Mouse (Mus musculus) stomach, postnatal 0 days (tissue): ENCODE data around the gene Card19. TPM values are rescaled to one million over a fixed set of nuclear protein-coding genes. Genes with fewer than 3 reads are reported as not detected.

Experiments used
- ATAC-seq: fragments of 200-750 bp; cut with Nextera tagmentation; 2 replicates; pipeline ENCODE4 v1.8.0; 2017; ENCODE audit not compliant: low FRiP score, low TSS enrichment
- DNase-seq: peaks from one replicate; pipeline ENCODE4 v3.0.0-alpha.2; 2016; ENCODE audit warnings: low spot score
- H3K27ac ChIP-seq: fragments of 300-500 bp; sonication (generic); replicated peaks from 2 replicates; pipeline ENCODE4 v1.5.1; 2014; ENCODE audit warnings: mild to moderate bottlenecking, control low read depth
- H3K27me3 ChIP-seq: fragments of 300-500 bp; sonication (generic); 2 replicates; pipeline ENCODE4 v1.6.1; 2014; ENCODE audit warnings: low read length; ENCODE audit not compliant: control insufficient read depth, insufficient read depth
- H3K36me3 ChIP-seq: fragments of 300-500 bp; sonication (generic); 2 replicates; pipeline ENCODE4 v1.6.1; 2014; ENCODE audit warnings: low read length, mixed read lengths; ENCODE audit not compliant: control insufficient read depth, insufficient read depth
- H3K4me1 ChIP-seq: fragments of 300-500 bp; sonication (generic); replicated peaks from 2 replicates; pipeline ENCODE4 v1.6.1; 2014; ENCODE audit warnings: antibody characterized with exemption; ENCODE audit not compliant: control insufficient read depth, insufficient read depth
- H3K4me2 ChIP-seq: fragments of 300-500 bp; sonication (generic); replicated peaks from 2 replicates; pipeline ENCODE4 v1.6.1; 2014; ENCODE audit warnings: low read depth, mild to moderate bottlenecking, control low read depth, moderate library complexity
- H3K4me3 ChIP-seq: fragments of 300-500 bp; sonication (generic); 2 replicates; pipeline ENCODE4 v1.5.1; 2014; ENCODE audit warnings: low read depth, low read length, control low read depth
- H3K9ac ChIP-seq: fragments of 300-500 bp; sonication (generic); 2 replicates; pipeline ENCODE4 v1.6.1; 2014; ENCODE audit warnings: mild to moderate bottlenecking, low read length, control low read depth, mixed read lengths
- H3K9me3 ChIP-seq: fragments of 300-500 bp; sonication (generic); 2 replicates; pipeline ENCODE4 v1.6.1; 2016; ENCODE audit warnings: low read length; ENCODE audit not compliant: control insufficient read depth
- CTCF ChIP-seq: IDR thresholded peaks from 2 replicates; pipeline ENCODE4 v1.5.1; 2016; ENCODE audit warnings: antibody characterized with exemption, low read depth, mild to moderate bottlenecking, moderate library complexity
- EP300 ChIP-seq: optimal IDR thresholded peaks from 2 replicates; pipeline ENCODE3; 2016; ENCODE audit warnings: antibody characterized with exemption
- WGBS: fragments of 180-500 bp; shearing (Covaris S2); extraction: QIAGEN DNeasy Blood & Tissue Kit; methylation state at CpG from one replicate; pipeline ENCODE4 v1.1.7; 2014; 5-methylcytosine and 5-hydroxymethylcytosine counted together
- polyA plus RNA-seq: library from polyadenylated mRNA; unstranded; fragments of >200 nt; fragmentation: Nextera tagmentation; extraction: Ambion mirVana; gene quantifications from 2 replicates; pipeline ENCODE4 v1.2.1, GENCODE M21; 2015

The Card19 gene
- polyA plus RNA-seq, 1 experiment from 2014 or later: 86.2 TPM

DNA sequence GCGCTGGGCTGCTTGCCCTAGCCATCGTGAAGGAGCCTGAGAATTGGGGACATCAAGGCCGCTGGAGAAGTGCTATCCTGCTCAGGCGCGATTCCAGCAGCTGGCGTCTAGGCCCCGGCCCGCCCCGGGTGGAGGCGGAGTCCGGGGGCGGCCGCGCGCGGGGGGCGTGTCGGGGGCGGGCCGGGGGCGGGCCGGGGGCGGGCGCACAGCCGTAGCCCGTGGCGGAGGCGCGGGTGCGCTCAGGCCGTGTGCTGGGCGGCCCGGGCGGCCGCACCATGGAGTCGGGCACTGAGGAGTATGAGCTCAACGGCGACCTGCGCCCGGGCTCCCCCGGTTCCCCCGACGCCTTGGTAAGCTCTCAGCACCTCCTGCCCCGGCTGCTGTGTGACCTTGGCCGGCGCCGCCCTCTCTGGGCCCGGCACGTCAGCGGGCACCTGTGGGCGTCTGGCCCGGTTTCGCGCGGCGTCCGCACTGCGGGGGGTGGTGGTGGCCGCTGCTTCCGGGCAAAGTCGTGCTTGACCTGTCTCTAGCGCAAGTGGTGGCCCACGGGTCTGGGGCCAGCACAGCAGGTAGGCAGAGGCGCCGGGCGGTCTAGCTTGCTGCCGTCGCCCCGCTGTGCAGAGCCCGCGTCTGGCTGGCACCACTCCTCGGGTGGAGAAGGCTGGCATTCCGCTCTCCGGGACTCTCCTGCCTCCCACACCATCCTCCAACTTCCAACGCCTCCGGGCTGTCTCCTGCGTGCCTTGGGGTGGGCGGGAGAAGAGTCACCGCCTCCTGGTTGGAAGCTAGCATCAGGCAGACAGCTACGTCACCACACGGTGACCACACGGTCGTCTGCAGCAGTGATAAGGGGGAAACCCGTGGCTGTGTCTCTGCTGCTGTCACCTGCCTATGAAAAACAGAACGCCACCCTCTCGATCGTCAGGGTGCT lies 28.3 kb downstream of the Card19 start, which contains the start of gene Ninj1:
Gene Ninj1, plus strand, starts transcription at position 198 of the 931 bp plus-strand sequence.
- TF ChIP-seq CTCF: no peak
- TF ChIP-seq EP300: no peak
- no peaks in the 10 kb centered on the region for H3K36me3 ChIP-seq
- no peaks in the 10 kb centered on the region for H3K9me3 ChIP-seq
- 1% methylated on average over 73 of the region's 87 CpGs for WGBS
- peak; percentile 93 for ATAC-seq
- peak within 1 kb of the TSS; percentile 84 for H3K4me3 ChIP-seq
- H3K27me3 ChIP-seq: no peaks in the 10 kb centered on the region
- peak within 1 kb of the TSS; percentile 91 for H3K4me2 ChIP-seq
- peak within 1 kb of the TSS; percentile 89 for H3K27ac ChIP-seq
- peak within 1 kb of the TSS; percentile 88 for H3K9ac ChIP-seq
- DNase-seq: peak; percentile 90
- peaks cover 11% of the 10 kb centered on the region for H3K4me1 ChIP-seq

GRCm38 (mm10) chr13:49186798-49187287 lies 29.0 kb downstream of the Card19 start:
- 15% methylated on average over 11 of the region's 11 CpGs for WGBS
- peak; percentile 60 for ATAC-seq
- Histone ChIP-seq H3K27ac (peak overlapping the region; percentile 89), H3K9ac (peak overlapping the region; percentile 88), H3K4me3 (no peak overlapping the region), H3K9me3 (no peaks in the 10 kb centered on the region), H3K36me3 (no peaks in the 10 kb centered on the region), H3K27me3 (no peaks in the 10 kb centered on the region), H3K4me2 (peak overlapping the region; percentile 91), H3K4me1 (peaks cover 11% of the 10 kb centered on the region)
- no peak for TF ChIP-seq EP300
- no peak for TF ChIP-seq CTCF
- no peak for DNase-seq

GRCm38 (mm10) chr13:49183646-49184045 lies 32.2 kb downstream of the Card19 start:
- H3K9me3 ChIP-seq: no peaks in the 10 kb centered on the region
- no peak overlapping the region for H3K4me3 ChIP-seq
- TF ChIP-seq CTCF: no peak
- TF ChIP-seq EP300: no peak
- 32% methylated on average over 5 of the region's 5 CpGs for WGBS
- H3K9ac ChIP-seq: no peak overlapping the region
- peaks cover 11% of the 10 kb centered on the region for H3K4me1 ChIP-seq
- no peaks in the 10 kb centered on the region for H3K36me3 ChIP-seq
- H3K27ac ChIP-seq: peak overlapping the region; percentile 56
- ATAC-seq (no peak), DNase-seq (no peak)
- no peak overlapping the region for H3K4me2 ChIP-seq
- no peaks in the 10 kb centered on the region for H3K27me3 ChIP-seq

GRCm38 (mm10) chr13:49183161-49183560 lies 32.7 kb downstream of the Card19 start:
- DNase-seq (no peak), ATAC-seq (no peak)
- Histone ChIP-seq H3K4me3 (no peak overlapping the region), H3K4me1 (peaks cover 11% of the 10 kb centered on the region), H3K9ac (no peak overlapping the region), H3K27ac (peak overlapping the region; percentile 56), H3K27me3 (no peaks in the 10 kb centered on the region), H3K9me3 (no peaks in the 10 kb centered on the region), H3K4me2 (no peak overlapping the region), H3K36me3 (no peaks in the 10 kb centered on the region)
- WGBS: 38% methylated on average over 5 of the region's 5 CpGs
- TF ChIP-seq EP300 (no peak), CTCF (no peak)

- Histone ChIP-seq H3K4me3 (no peak overlapping the region), H3K9ac (no peak overlapping the region), H3K36me3 (no peaks in the 10 kb centered on the region), H3K4me2 (no peak overlapping the region), H3K9me3 (no peaks in the 10 kb centered on the region), H3K27ac (no peak overlapping the region), H3K4me1 (peaks cover 5% of the 10 kb centered on the region), H3K27me3 (no peaks in the 10 kb centered on the region)
- DNase-seq (no peak), ATAC-seq (no peak)
- TF ChIP-seq EP300 (no peak), CTCF (no peak)
- 89% methylated on average over 3 of the region's 3 CpGs for WGBS
Observed at GRCm38 (mm10) chr13:49181411-49181984, 34.3 kb downstream of the Card19 start.
